Mouse (Mus musculus) heart, postnatal 14 days (tissue): Measurements from ENCODE around the gene Cmc2. TPM values are rescaled to one million over a fixed set of nuclear protein-coding genes. Genes with fewer than 3 reads are reported as not detected.
A peak's percentile ranks its signal among the peaks of the same experiment; 100 is the strongest.

Experiments
- DNase-seq, 2 experiments: peaks; one replicate each; pipeline ENCODE4 v3.0.0; 2021 to 2022
- intact Hi-C: fragments of 180-260 bp; cut with DNase I; formaldehyde crosslinking; loops from one replicate; pipeline ENCODE4 v1.15.1; 2025
- total RNA-seq, 2 experiments: library from RNA; stranded (reverse); gene quantifications; 2 replicates each; pipeline ENCODE4 v1.2.3; 2021

Gene Cmc2
- total RNA-seq, 2 experiments from 2014 or later = 49.8 to 66.2 TPM

- no peak for DNase-seq
- intact Hi-C loops = no loop called here
Observed at GRCm38 (mm10) chr8:116923526-116923925, 2.3 kb upstream of the Cmc2 start.

- intact Hi-C loops = no loop called here
Observed at GRCm38 (mm10) chr8:116922060-116922757, 954 bp upstream of the Cmc2 start.

GRCm38 (mm10) chr8:116921005-116921336 is 284 bp downstream of the Cmc2 start:
- DNase-seq = no peak
- intact Hi-C loops = no loop called here

More at GRCm38 (mm10) chr8:116922060-116922757, 954 bp upstream of the Cmc2 start:
- DNase-seq = no peak

GRCm38 (mm10) chr8:116905836-116906235 is 15.4 kb downstream of the Cmc2 start:
- intact Hi-C loops = no loop called here
- no peak for DNase-seq

- no peak for DNase-seq
- intact Hi-C loops = no loop called here
Observed at GRCm38 (mm10) chr8:116905252-116905651, 16.0 kb downstream of the Cmc2 start.

- no peak for DNase-seq
- intact Hi-C loops = no loop called here
Observed at GRCm38 (mm10) chr8:116904736-116905135, 16.5 kb downstream of the Cmc2 start.

GRCm38 (mm10) chr8:116895521-116895920 is 25.7 kb downstream of the Cmc2 start:
- intact Hi-C loops = no loop called here
- DNase-seq = no peak

GRCm38 (mm10) chr8:116893938-116894337 is 27.3 kb downstream of the Cmc2 start:
- no peak for DNase-seq
- intact Hi-C loops = no loop called here

- intact Hi-C loops = no loop called here
- no peak for DNase-seq
Observed at GRCm38 (mm10) chr8:116892636-116893035, 28.6 kb downstream of the Cmc2 start.

- DNase-seq = no peak
- intact Hi-C loops = no loop called here
Observed at GRCm38 (mm10) chr8:116892130-116892529, 29.1 kb downstream of the Cmc2 start.

GRCm38 (mm10) chr8:116891446-116891845 is 29.8 kb downstream of the Cmc2 start:
- no peak for DNase-seq
- intact Hi-C loops = no loop called here

GRCm38 (mm10) chr8:116887813-116888212 is 33.4 kb downstream of the Cmc2 start:
- peak in 1 of 2 experiments; percentile 19 for DNase-seq
- intact Hi-C loops = no loop called here

- intact Hi-C loops = no loop called here
Observed at GRCm38 (mm10) chr8:116881396-116881795, 39.9 kb downstream of the Cmc2 start.

GRCm38 (mm10) chr8:116875798-116876450 is 45.3 kb downstream of the Cmc2 start:
- no peak for DNase-seq
- intact Hi-C loops = loop anchor here (10.0 kb wide), 1 partner anchor 201 kb away; no protein-coding TSS in a partner anchor

More at GRCm38 (mm10) chr8:116881396-116881795, 39.9 kb downstream of the Cmc2 start:
- DNase-seq = no peak

GRCm38 (mm10) chr8:116873986-116874385 is 47.3 kb downstream of the Cmc2 start:
- DNase-seq = no peak
- intact Hi-C loops = loop anchor here (10.0 kb wide), 1 partner anchor 199 kb away; no protein-coding TSS in a partner anchor

GRCm38 (mm10) chr8:116873586-116873985 is 47.7 kb downstream of the Cmc2 start:
- DNase-seq = no peak
- intact Hi-C loops = loop anchor here (10.0 kb wide), 1 partner anchor 199 kb away; no protein-coding TSS in a partner anchor

GRCm38 (mm10) chr8:116872761-116873342 is 48.4 kb downstream of the Cmc2 start:
- intact Hi-C loops = loop anchor here (10.0 kb wide), 1 partner anchor 198 kb away; no protein-coding TSS in a partner anchor
- peak in 1 of 2 experiments; percentile 32 for DNase-seq

- peak; percentile 29 to 55 for DNase-seq
- intact Hi-C loops = loop anchor here (5.0 to 10.0 kb wide), 3 partner anchors 96 to 384 kb away; no protein-coding TSS in a partner anchor
Observed at GRCm38 (mm10) chr8:116868699-116869098, 52.6 kb downstream of the Cmc2 start.

GRCm38 (mm10) chr8:116867321-116867720 is 53.9 kb downstream of the Cmc2 start:
- no peak for DNase-seq

GRCm38 (mm10) chr8:116866118-116866903 is 54.9 kb downstream of the Cmc2 start:
- intact Hi-C loops = loop anchor here (5.0 to 10.0 kb wide), 3 partner anchors 94 to 382 kb away; no protein-coding TSS in a partner anchor

More at GRCm38 (mm10) chr8:116867321-116867720, 53.9 kb downstream of the Cmc2 start:
- intact Hi-C loops = loop anchor here (5.0 to 10.0 kb wide), 3 partner anchors 95 to 383 kb away; no protein-coding TSS in a partner anchor

More at GRCm38 (mm10) chr8:116866118-116866903, 54.9 kb downstream of the Cmc2 start:
- peak; percentile 26 to 53 for DNase-seq
